Mouse (Mus musculus) intestine, embryonic 14.5 days (tissue): ENCODE measurements at regions not wholly inside any gene's neighbourhood (a gene's known extent, or its start where the extent isn't known, plus 50 kb on each side); places are given as distances from the start of the nearest gene placed in this dataset.

ENCODE experiments used
- ATAC-seq: fragments of 200-750 bp; cut with Nextera tagmentation; replicated peaks from 2 replicates; pipeline ENCODE4 v1.8.0; 2017; ENCODE audit warnings: low read depth, moderate number of reproducible peaks, moderate TSS enrichment, moderate library complexity; ENCODE audit not compliant: low FRiP score, low TSS enrichment
- DNase-seq: peaks from one replicate; pipeline ENCODE4 v3.0.0-alpha.2; 2018; ENCODE audit warnings: low spot score
- H3K27ac ChIP-seq: fragments of 300-500 bp; sonication (generic); 2 replicates; pipeline ENCODE4 v1.5.1; 2014; ENCODE audit warnings: low read depth, mild to moderate bottlenecking, control low read depth
- H3K27me3 ChIP-seq: fragments of 300-500 bp; sonication (generic); replicated peaks from 2 replicates; pipeline ENCODE4 v1.6.1; 2014; ENCODE audit warnings: low read length, control low read depth; ENCODE audit not compliant: control insufficient read depth, insufficient read depth
- H3K36me3 ChIP-seq: fragments of 300-500 bp; sonication (generic); 2 replicates; pipeline ENCODE4 v1.6.1; 2014; ENCODE audit warnings: low read length, control low read depth; ENCODE audit not compliant: control insufficient read depth, insufficient read depth
- H3K4me1 ChIP-seq: fragments of 300-500 bp; sonication (generic); replicated peaks from 2 replicates; pipeline ENCODE4 v1.6.1; 2014; ENCODE audit warnings: low read length, control low read depth, mixed read lengths; ENCODE audit not compliant: control insufficient read depth, insufficient read depth
- H3K4me2 ChIP-seq: fragments of 300-500 bp; sonication (generic); 2 replicates; pipeline ENCODE4 v1.6.1; 2014; ENCODE audit warnings: low read length
- H3K4me3 ChIP-seq: fragments of 300-500 bp; sonication (generic); 2 replicates; pipeline ENCODE4 v1.5.1; 2014; ENCODE audit warnings: low read depth, low read length, control low read depth, mixed read lengths
- H3K9ac ChIP-seq: fragments of 300-500 bp; sonication (generic); 2 replicates; pipeline ENCODE4 v1.6.1; 2014; ENCODE audit warnings: mild to moderate bottlenecking, low read length
- H3K9me3 ChIP-seq: fragments of 300-500 bp; sonication (generic); 2 replicates; pipeline ENCODE4 v1.6.1; 2016; ENCODE audit warnings: low read length, control low read depth; ENCODE audit not compliant: control insufficient read depth
- WGBS: fragments of 180-500 bp; shearing (Covaris S2); extraction: QIAGEN DNeasy Blood & Tissue Kit; methylation state at CpG from one replicate; pipeline ENCODE4 v1.1.7; 2014; 5-methylcytosine and 5-hydroxymethylcytosine counted together

- no peak overlapping the region for H3K9ac ChIP-seq
- DNase-seq (no peak), ATAC-seq (no peak)
- no peaks in the 10 kb centered on the region for H3K36me3 ChIP-seq
- no peaks in the 10 kb centered on the region for H3K9me3 ChIP-seq
- H3K4me2 ChIP-seq, result no peak overlapping the region
- H3K4me1 ChIP-seq, result no peaks in the 10 kb centered on the region
- WGBS, result 89% methylated on average over 6 of the region's 6 CpGs
- H3K27ac ChIP-seq, result no peak overlapping the region
- H3K27me3 ChIP-seq, result no peaks in the 10 kb centered on the region
- no peak overlapping the region for H3K4me3 ChIP-seq
Observed at GRCm38 (mm10) chr16:5313261-5313660, 57.5 kb upstream of the Eef2kmt start.

DNA sequence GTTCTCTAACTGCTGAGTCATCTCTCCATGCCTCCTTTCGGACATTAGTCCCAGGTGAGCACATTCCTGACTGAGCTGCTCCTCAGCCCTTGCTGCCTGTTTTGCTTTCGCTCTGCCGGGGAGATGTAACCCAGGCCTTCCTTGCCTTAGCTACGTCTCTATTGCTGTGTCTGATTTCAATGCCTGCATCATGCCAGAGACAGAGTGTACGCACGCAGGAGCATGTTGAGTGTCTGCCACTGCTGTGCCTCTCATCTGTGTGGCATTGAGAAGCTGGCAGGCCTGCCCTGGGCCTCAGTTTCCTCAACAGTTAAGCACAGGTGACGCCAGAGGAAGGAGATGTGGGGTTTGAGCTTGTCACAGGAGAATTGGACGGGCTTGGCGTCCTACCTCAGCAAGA lies 55.7 kb upstream of the Eef2kmt start:
- WGBS, result 75% methylated on average over 9 of the region's 9 CpGs
- Histone ChIP-seq H3K4me2 (no peak overlapping the region), H3K27ac (no peak overlapping the region), H3K36me3 (no peaks in the 10 kb centered on the region), H3K4me1 (no peaks in the 10 kb centered on the region), H3K27me3 (0 out of 2 replicates have a peak, but pooled peaks cover 12% of the 10 kb centered on the region), H3K9ac (no peak overlapping the region), H3K4me3 (no peak overlapping the region), H3K9me3 (no peaks in the 10 kb centered on the region)
- ATAC-seq (no peak), DNase-seq (no peak)

DNA sequence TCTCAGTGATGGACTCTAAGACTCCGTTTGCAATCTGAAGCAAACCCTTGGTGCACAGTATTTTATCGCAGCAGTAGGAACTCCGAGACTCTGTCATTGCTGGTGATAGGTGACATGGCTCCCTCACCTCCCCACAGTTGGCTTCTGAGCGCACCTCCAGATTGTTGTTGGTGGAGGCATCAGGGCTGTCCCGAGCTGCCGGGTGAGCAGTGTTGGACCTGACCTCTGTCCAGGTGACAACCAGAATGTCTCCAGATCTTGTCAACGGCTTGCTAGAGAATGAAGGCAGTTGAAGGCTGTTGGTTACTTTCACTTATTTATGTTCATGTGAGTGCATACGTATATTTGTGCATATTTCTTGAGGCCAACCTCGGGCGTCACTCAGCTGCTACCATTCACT lies 55.0 kb upstream of the Eef2kmt start:
- Histone ChIP-seq H3K9ac (no peak overlapping the region), H3K4me3 (no peak overlapping the region), H3K4me1 (no peaks in the 10 kb centered on the region), H3K4me2 (no peak overlapping the region), H3K27ac (no peak overlapping the region), H3K36me3 (no peaks in the 10 kb centered on the region), H3K27me3 (0 out of 2 replicates have a peak, but pooled peaks cover 12% of the 10 kb centered on the region), H3K9me3 (no peaks in the 10 kb centered on the region)
- ATAC-seq, result no peak
- DNase-seq, result no peak
- WGBS, result 86% methylated on average over 10 of the region's 10 CpGs

DNA sequence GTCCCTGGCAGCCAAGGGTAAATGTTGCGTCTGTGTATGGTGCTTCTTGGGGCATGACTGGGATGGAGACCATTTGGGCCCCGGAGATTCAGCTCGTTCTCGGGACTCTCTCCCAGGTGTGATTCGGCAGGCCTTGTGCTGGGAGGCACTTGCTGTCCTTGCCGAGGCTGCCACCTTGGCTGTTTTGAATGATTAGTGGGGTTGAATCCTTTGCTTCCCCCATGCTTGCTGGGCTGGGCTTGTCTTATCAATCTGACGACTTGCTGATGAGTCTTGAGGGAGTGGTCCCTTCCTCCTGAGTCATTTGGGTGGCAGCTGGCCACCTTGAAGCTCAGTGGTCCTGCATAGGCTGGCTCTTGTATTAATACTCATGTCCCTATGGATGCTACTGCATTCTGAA lies 52.0 kb upstream of the Eef2kmt start:
- Histone ChIP-seq H3K9me3 (no peaks in the 10 kb centered on the region), H3K36me3 (no peaks in the 10 kb centered on the region), H3K4me3 (no peak overlapping the region), H3K9ac (no peak overlapping the region), H3K4me2 (no peak overlapping the region), H3K4me1 (no peaks in the 10 kb centered on the region), H3K27me3 (0 out of 2 replicates have a peak, but pooled peaks cover 12% of the 10 kb centered on the region), H3K27ac (no peak overlapping the region)
- WGBS, result 70% methylated on average over 7 of the region's 7 CpGs
- DNase-seq (no peak), ATAC-seq (no peak)

GRCm38 (mm10) chr16:5307249-5307605 lies 51.4 kb upstream of the Eef2kmt start:
- H3K9me3 ChIP-seq, result no peaks in the 10 kb centered on the region
- H3K4me1 ChIP-seq, result no peaks in the 10 kb centered on the region
- WGBS, result 68% methylated on average over 7 of the region's 7 CpGs
- peak overlapping the region; percentile 52 for H3K4me2 ChIP-seq
- H3K9ac ChIP-seq, result no peak overlapping the region
- DNase-seq (no peak), ATAC-seq (0 out of 2 replicates have a peak, but pooled peaks have one; percentile 5)
- no peaks in the 10 kb centered on the region for H3K36me3 ChIP-seq
- H3K4me3 ChIP-seq, result peak overlapping the region; percentile 20; the same call in 1 of the 2 replicates
- 0 out of 2 replicates have a peak, but pooled peaks cover 12% of the 10 kb centered on the region for H3K27me3 ChIP-seq
- no peak overlapping the region for H3K27ac ChIP-seq

GRCm38 (mm10) chr16:5306588-5307248 lies 50.9 kb upstream of the Eef2kmt start:
- Histone ChIP-seq H3K9me3 (no peaks in the 10 kb centered on the region), H3K9ac (0 out of 2 replicates have a peak overlapping the region, but pooled peaks have one; percentile 1), H3K36me3 (no peaks in the 10 kb centered on the region), H3K27ac (no peak overlapping the region), H3K4me3 (peak overlapping the region; percentile 20), H3K4me1 (no peaks in the 10 kb centered on the region), H3K27me3 (0 out of 2 replicates have a peak, but pooled peaks cover 12% of the 10 kb centered on the region), H3K4me2 (peak overlapping the region; percentile 52)
- DNase-seq (peak; percentile 99), ATAC-seq (peak; percentile 90)
- 2% methylated on average over 36 of the region's 36 CpGs for WGBS
